Mouse (Mus musculus) skeletal muscle tissue, adult 2 months (tissue): ENCODE data around the gene Shroom1.
A peak's percentile ranks its signal among the peaks of the same experiment; 100 is the strongest.

ENCODE experiments used
- DNase-seq: peaks from one replicate; pipeline ENCODE4 v3.0.0-alpha.2; 2012; ENCODE audit warnings: low read depth, low spot score

The Shroom1 gene

DNA sequence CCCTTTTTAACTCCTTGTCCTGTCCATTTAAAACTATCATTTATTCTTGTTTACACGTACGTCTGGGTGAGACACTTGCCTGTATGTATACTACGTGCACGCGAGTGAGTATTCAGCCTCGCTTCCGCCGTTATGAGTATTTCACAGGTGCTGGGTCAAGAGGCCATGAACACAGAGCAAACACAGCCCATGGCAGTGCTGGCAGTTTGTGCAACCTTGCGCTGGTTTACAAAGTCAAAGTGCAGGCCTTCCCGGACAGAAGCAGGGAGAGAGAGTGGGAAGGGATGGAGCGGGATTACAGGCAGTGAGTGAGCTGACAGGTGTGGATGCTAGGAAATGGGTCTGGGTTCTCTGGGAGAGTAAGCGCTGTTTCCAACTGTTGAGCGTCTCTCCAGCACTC, 10.8 kb upstream of the Shroom1 start:
- DNase-seq, result no peak

DNA sequence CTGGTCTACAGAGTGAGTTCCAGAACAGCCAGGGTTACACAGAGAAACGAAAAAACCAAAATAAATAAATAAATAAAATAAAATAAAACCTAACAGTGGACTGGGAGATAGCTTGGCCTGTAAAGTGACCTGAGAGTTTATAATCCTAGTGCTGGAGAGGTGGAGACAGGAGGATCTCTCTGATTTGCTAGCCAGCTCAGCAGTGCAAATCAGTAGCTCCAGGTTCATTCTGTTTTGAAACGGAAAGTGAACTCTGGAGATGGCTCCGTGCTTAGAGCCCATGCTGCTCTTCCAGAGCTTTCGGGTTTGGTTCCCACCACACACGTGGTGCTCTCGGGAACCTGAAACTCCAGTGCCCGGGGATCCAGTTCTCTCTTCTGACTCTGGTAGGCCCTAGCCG, 9.0 kb upstream of the Shroom1 start:
- no peak for DNase-seq

- DNase-seq, result no peak
Measured at GRCm38 (mm10) chr11:53448529-53448928, 8.5 kb upstream of the Shroom1 start.

GRCm38 (mm10) chr11:53450070-53450705, 6.8 kb upstream of the Shroom1 start:
- DNase-seq, result no peak

DNA sequence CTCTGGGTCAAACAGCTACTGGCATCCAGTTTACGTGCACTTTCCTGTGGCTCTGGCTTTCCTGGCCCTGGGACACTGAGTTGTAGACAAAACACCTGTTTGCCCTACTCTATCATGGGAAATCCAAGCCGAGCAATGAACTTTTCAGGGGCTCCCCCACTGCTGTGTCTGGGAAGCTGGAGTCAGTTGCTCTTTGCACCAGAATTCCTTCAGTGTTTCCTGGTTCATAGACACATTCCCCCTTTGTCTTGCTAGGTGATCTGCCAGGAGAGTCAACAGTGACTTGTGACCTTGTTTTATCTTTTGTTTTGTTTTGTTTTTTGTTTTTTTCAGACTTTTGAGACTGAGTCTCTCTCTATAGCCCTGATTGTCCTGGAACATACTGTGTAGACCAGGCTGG, 5.6 kb upstream of the Shroom1 start:
- DNase-seq, result no peak

DNA sequence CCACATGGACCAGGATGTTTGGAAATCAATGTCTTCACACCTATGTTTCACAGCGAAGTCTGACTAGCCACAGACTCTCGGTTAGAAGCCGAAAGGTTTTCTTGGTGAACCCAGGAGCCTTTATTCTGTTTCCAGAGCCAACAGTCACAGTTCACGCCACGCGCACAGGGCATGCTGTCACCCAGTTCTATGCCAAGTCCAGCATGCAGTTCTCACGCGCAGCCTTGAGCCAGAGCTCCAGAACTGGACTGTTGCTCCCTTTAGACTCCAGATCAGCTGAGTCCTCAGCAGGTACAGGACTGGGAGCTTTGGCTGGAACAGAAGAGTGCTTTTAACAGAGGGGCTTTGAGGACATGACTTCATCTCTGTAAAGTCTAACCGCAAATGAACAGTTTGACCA, 4.6 kb upstream of the Shroom1 start:
- no peak for DNase-seq

- no peak for DNase-seq
Measured at GRCm38 (mm10) chr11:53453031-53453430, 4.0 kb upstream of the Shroom1 start.

GRCm38 (mm10) chr11:53457372-53457954, 458 bp downstream of the Shroom1 start:
- DNase-seq, result no peak

GRCm38 (mm10) chr11:53458996-53459395, 2.0 kb downstream of the Shroom1 start:
- DNase-seq, result no peak

GRCm38 (mm10) chr11:53460192-53460591, 3.2 kb downstream of the Shroom1 start:
- no peak for DNase-seq

- DNase-seq, result no peak
Measured at GRCm38 (mm10) chr11:53461727-53462126, 4.7 kb downstream of the Shroom1 start.

DNA sequence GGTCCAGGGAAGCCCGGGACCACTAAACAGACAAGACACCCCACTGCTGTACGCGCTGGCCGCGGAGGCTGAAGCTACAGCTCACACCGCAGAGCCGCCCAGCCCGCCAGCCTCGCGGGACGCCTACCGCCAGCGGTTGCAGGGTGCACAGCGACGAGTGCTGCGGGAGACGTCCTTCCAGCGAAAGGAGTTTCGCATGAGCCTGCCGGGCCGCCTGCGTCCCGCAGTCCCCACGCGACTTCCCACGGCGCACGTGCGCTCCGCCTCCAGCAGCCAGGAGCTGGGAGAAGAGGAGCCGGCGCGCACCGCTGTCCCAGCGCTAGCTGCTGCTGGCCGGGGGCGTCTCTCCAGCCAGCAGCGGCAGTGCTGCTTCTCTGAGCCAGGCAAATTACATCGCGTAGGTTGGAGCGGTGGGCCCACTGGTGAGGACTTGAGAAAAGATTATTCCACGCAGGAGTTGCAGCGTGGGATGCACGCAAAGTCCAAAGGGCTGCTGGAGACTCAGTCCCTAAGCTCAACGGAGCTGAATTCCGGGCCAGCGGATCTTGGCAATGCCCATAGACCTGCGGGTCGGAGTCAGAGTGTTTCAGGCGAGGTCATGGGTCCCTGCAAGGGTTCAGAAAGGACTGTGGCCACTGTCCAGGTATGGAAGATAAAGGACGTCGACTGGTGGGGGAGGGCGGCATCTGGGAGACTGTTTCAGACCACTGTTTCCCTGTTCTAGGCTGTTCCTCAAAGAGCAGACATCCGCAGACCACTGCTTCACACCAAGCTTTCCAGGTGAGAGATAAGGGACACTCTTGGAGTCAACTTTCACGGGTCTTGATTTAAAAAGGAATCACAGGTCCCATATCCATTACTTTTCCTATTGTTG, 6.8 kb downstream of the Shroom1 start:
- no peak for DNase-seq

GRCm38 (mm10) chr11:53466231-53466971, 9.4 kb downstream of the Shroom1 start:
- DNase-seq, result peak; percentile 57

DNA sequence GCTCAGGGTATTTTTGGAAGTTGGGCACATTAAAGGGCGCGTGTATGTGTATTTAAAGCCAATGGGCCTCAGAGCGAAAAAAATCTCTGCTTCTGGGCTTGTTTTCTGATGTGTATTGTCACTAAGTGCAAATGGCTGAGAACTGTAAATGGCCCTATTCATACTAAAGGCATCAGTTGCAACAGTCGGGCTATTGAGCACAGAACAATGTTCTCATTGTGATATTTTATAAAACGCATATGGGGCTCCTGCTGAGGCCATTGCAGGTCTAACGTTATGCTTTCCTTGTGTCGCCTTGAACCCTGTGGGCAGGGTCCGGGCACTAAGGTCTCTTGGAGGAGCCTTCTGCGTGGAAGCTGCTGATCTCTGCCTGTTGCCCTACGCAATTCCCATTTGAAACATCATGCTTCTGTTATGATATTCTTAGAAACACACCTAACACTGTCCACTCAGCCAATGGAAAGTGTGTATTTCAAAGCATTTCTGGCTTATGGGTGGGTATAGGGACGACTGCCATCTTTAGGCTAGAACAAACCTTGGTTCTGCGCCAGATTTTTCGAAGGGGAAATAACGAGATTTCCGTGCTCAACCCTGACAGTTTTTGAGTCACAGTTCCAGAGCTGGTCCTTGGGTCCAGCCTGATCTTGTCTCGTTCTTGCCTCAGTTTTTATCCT, 12.4 kb downstream of the Shroom1 start:
- DNase-seq, result no peak

GRCm38 (mm10) chr11:53469968-53470695, 13.1 kb downstream of the Shroom1 start, which contains the start of gene Gm9837:
Gene Gm9837, minus strand, starts transcription at chr11:53470479.
- DNase-seq, result peak; percentile 80

- DNase-seq, result no peak
Measured at GRCm38 (mm10) chr11:53472709-53473108, 15.7 kb downstream of the Shroom1 start.

GRCm38 (mm10) chr11:53475620-53476019, 18.6 kb downstream of the Shroom1 start:
- DNase-seq, result no peak

- no peak for DNase-seq
Measured at GRCm38 (mm10) chr11:53477833-53478232, 20.8 kb downstream of the Shroom1 start.

GRCm38 (mm10) chr11:53478383-53479170, 21.6 kb downstream of the Shroom1 start:
- DNase-seq, result no peak
